Mouse (Mus musculus) thymus, adult 2 months (tissue): ENCODE measurements around the gene Ccl25. TPM values are rescaled to one million over a fixed set of nuclear protein-coding genes. Genes with fewer than 3 reads are reported as not detected.

Source experiments
- DNase-seq: peaks from one replicate; pipeline ENCODE4 v3.0.0; 2021
- H3K27ac ChIP-seq: fragments of 200-500 bp; 2 replicates; pipeline ENCODE4 v1.5.1; 2012; ENCODE audit warnings: low read length, control low read depth; ENCODE audit not compliant: control insufficient read depth, insufficient read depth
- H3K27me3 ChIP-seq: fragments of 200-500 bp; 2 replicates; pipeline ENCODE4 v1.6.1; 2012; ENCODE audit warnings: mild to moderate bottlenecking, low read length, moderate library complexity, mixed read lengths; ENCODE audit not compliant: control insufficient read depth, insufficient read depth
- H3K36me3 ChIP-seq: fragments of 200-500 bp; 2 replicates; pipeline ENCODE4 v1.6.1; 2012; ENCODE audit warnings: mild to moderate bottlenecking, low read length, moderate library complexity; ENCODE audit not compliant: control insufficient read depth, insufficient read depth
- H3K4me1 ChIP-seq: fragments of 200-500 bp; replicated peaks from 2 replicates; pipeline ENCODE4 v1.6.1; 2012; ENCODE audit warnings: low read length; ENCODE audit not compliant: control insufficient read depth, insufficient read depth
- H3K4me3 ChIP-seq: fragments of 200-500 bp; 2 replicates; pipeline ENCODE4 v1.5.1; 2012; ENCODE audit warnings: mild to moderate bottlenecking, low read length, control low read depth, moderate library complexity; ENCODE audit not compliant: control insufficient read depth, insufficient read depth
- CTCF ChIP-seq: fragments of 200-500 bp; IDR thresholded peaks from 2 replicates; pipeline ENCODE4 v1.5.1; 2012; ENCODE audit warnings: mild to moderate bottlenecking, control low read depth, low read length, moderate library complexity, borderline replicate concordance; ENCODE audit not compliant: control insufficient read depth, poor library complexity, insufficient read depth; ENCODE audit errors: extremely low read depth
- POLR2A ChIP-seq: fragments of 200-500 bp; IDR thresholded peaks from 2 replicates; pipeline ENCODE4 v1.6.1; 2012; ENCODE audit warnings: mild to moderate bottlenecking, low read length, control low read depth, moderate library complexity; ENCODE audit not compliant: control insufficient read depth, poor library complexity, insufficient read depth; ENCODE audit errors: extremely low read depth
- whole genome bisulfite sequencing: fragments of 180-500 bp; shearing (Covaris S2); methylation state at CpG from one replicate; pipeline ENCODE4 v1.1.7; 2018; 5-methylcytosine and 5-hydroxymethylcytosine counted together
- polyA plus RNA-seq: library from polyadenylated mRNA; depleted of rRNA; stranded (reverse); fragments of >200 nt; gene quantifications from 2 replicates; pipeline ENCODE4 v1.2.3, GENCODE M21; 2012

Gene Ccl25
- polyA plus RNA-seq, 1 experiment = 233 TPM

DNA sequence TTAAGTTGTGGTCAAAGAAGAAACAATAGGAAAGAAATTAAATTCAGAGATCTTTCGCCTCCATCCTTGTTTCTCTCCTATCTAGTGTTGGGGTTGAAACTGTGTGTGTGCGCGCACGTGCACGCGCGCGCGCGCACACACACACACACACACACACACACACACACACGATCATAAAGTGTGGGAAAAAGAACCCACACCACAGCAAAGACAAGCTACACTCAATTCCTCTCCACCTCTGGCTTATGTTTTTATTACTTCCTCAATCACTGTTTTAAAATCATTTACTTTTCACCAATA is 5.5 kb upstream of the Ccl25 start:
- H3K4me1 ChIP-seq = peaks cover 9% of the 10 kb centered on the region
- no peak for DNase-seq

DNA sequence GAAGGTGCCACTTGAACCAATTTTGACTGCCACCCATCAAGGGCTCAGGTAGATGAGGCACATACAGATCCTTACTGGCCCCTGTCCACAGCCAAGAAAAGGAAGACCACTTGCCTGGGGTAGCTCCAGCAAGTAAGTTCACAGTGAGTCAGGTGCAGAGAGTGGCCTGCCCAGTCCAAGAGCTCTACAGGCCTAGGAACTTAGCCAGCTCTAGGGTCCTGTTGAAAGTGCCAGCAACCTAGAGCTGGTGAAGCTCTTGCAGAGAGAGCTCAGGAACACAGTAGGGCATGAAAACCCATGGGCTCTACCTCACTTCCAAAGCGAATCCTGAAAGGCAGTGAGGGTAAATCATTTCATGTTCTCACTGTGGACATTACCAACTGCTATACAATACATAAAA is 4.6 kb upstream of the Ccl25 start:
- Histone ChIP-seq H3K27me3 (no peaks in the 10 kb centered on the region), H3K36me3 (peaks cover 6% of the 10 kb centered on the region; the same call in 1 of the 2 replicates), H3K4me1 (peaks cover 9% of the 10 kb centered on the region), H3K4me3 (no peak overlapping the region), H3K27ac (no peak overlapping the region)
- no peak for DNase-seq
- TF ChIP-seq POLR2A = no peak
- no peak for TF ChIP-seq CTCF
- 94% methylated on average over 1 of the region's 1 CpGs for WGBS

More for the DNA sequence above, 5.5 kb upstream of the Ccl25 start:
- Histone ChIP-seq H3K27me3 (no peaks in the 10 kb centered on the region), H3K27ac (no peak overlapping the region), H3K4me3 (no peak overlapping the region), H3K36me3 (peaks cover 6% of the 10 kb centered on the region; the same call in 1 of the 2 replicates)
- WGBS = 75% methylated on average over 11 of the region's 11 CpGs
- TF ChIP-seq POLR2A (no peak), CTCF (no peak)

- H3K27me3 ChIP-seq = no peaks in the 10 kb centered on the region
- H3K4me1 ChIP-seq = peaks cover 11% of the 10 kb centered on the region
- TF ChIP-seq CTCF = no peak
- TF ChIP-seq POLR2A = no peak
- DNase-seq = no peak
- H3K36me3 ChIP-seq = peaks cover 6% of the 10 kb centered on the region; the same call in 1 of the 2 replicates
- 84% methylated on average over 2 of the region's 2 CpGs for whole genome bisulfite sequencing
- no peak overlapping the region for H3K4me3 ChIP-seq
- no peak overlapping the region for H3K27ac ChIP-seq
Observed at GRCm38 (mm10) chr8:4321031-4321430, 4.0 kb upstream of the Ccl25 start.

DNA sequence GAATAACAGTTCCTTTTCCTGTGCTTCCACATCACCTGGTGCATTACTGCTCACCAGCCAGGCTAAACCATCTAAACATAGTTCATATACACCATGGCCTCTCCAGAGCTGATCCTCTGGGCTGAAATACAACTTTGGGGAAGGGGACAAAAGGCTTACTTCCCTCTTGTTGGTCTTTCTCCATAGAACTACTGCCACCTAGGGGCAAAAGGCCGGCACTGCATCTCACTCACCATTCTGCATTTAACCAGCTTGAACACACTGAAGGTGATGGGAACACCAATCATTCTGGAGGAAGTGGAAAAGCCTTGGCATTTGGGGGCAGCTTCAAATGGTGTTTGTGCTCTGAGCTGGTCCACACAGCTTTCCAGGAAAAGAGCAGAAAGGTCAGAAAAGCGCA is 2.5 kb upstream of the Ccl25 start:
- H3K4me1 ChIP-seq = peaks cover 11% of the 10 kb centered on the region

DNA sequence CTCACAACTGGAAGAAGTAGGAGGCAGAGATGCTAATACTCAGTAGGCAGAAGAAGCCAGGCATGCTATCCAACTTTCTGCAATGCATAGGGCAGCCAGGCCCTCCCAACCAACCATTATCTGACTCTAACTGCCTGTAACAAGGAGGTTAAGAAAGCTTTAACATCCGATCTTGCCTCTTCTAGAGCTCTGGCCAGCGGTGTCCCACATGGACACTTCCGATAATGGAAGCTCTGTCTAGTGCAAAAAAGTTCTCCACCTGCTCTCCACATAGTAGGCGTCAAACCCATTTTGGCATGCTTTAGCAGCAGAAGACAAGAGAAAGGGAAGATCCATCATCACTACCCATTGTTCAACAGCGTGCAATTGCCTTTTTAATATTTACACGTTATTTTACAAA is 1.1 kb upstream of the Ccl25 start:
- H3K4me1 ChIP-seq = peaks cover 11% of the 10 kb centered on the region
- 1% methylated on average over 6 of the region's 6 CpGs for WGBS
- no peak for DNase-seq
- TF ChIP-seq CTCF (no peak), POLR2A (no peak)
- H3K4me3 ChIP-seq = peak overlapping the region; percentile 4; the same call in 1 of the 2 replicates
- H3K27me3 ChIP-seq = no peaks in the 10 kb centered on the region
- peaks cover 6% of the 10 kb centered on the region for H3K36me3 ChIP-seq
- H3K27ac ChIP-seq = no peak overlapping the region

More for the DNA sequence above, 2.5 kb upstream of the Ccl25 start:
- peak; percentile 87 for DNase-seq
- 44% methylated on average over 2 of the region's 2 CpGs for WGBS
- H3K4me3 ChIP-seq = no peak overlapping the region
- no peaks in the 10 kb centered on the region for H3K27me3 ChIP-seq
- no peak overlapping the region for H3K27ac ChIP-seq
- TF ChIP-seq CTCF (no peak), POLR2A (no peak)
- H3K36me3 ChIP-seq = peaks cover 6% of the 10 kb centered on the region; the same call in 1 of the 2 replicates

- peaks cover 6% of the 10 kb centered on the region for H3K36me3 ChIP-seq
- peak overlapping the region; percentile 83 for H3K4me3 ChIP-seq
- H3K4me1 ChIP-seq = peaks cover 11% of the 10 kb centered on the region
- DNase-seq = no peak
- no peak overlapping the region for H3K27ac ChIP-seq
- H3K27me3 ChIP-seq = no peaks in the 10 kb centered on the region
- WGBS = under 1% methylated on average over 42 of the region's 42 CpGs
- TF ChIP-seq CTCF (no peak), POLR2A (no peak)
Observed at GRCm38 (mm10) chr8:4324525-4324924, 485 bp upstream of the Ccl25 start.

- Histone ChIP-seq H3K36me3 (peaks cover 6% of the 10 kb centered on the region), H3K27ac (no peak overlapping the region)
Observed at GRCm38 (mm10) chr8:4325751-4326036, 684 bp downstream of the Ccl25 start.

More at GRCm38 (mm10) chr8:4325751-4326036, 684 bp downstream of the Ccl25 start:
- WGBS = 15% methylated on average over 7 of the region's 7 CpGs
- Histone ChIP-seq H3K4me1 (peaks cover 8% of the 10 kb centered on the region), H3K27me3 (no peaks in the 10 kb centered on the region), H3K4me3 (peak overlapping the region; percentile 57)
- TF ChIP-seq POLR2A (no peak), CTCF (no peak)
- no peak for DNase-seq
